Mouse (Mus musculus) 3T3-L1 (cell line): ENCODE data around the gene Ppp1r15b.
A peak's percentile ranks its signal among the peaks of the same experiment; 100 is the strongest.

Experiments
- DNase-seq: peaks from one replicate; pipeline ENCODE4 v3.0.0-alpha.2; 2015; ENCODE audit warnings: low read depth, low spot score

Gene Ppp1r15b

DNA sequence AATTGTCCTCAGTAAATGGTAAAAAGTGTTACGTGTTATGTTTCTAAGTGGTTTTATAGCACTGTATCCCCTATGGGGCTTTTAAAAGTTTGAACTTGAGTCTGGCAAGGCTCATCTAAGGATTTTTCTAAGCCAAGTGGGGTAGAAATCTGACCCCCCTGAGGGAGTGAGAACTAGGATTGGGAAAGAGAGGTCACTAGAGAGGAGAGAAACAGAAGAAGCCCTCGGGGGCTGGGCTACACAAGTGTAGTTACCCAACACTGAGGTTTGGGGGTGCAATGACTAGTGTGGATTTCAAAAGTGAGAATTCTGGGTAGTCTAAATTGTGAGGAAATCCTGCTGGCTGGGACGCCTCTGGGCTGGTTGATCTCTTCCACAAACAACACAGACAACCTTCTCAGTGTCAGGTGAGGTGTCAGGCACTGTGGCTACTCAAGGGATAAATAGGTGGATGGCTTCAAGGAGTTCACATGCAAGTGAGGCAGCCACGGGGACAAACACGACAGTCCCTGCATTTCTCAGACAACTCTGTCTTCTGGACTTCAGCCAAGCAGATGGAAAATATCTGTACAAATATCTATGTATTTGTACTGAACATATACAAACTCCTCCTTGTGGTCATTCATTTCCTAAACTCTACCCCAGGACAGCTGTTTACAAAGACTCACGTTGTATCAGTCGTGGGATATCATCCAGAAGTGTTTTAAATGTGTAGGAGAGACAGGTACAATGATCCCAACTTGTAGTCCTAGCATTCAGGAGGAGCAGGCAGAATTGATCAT lies 10.8 kb upstream of the Ppp1r15b start:
- DNase-seq, result peak; percentile 35

DNA sequence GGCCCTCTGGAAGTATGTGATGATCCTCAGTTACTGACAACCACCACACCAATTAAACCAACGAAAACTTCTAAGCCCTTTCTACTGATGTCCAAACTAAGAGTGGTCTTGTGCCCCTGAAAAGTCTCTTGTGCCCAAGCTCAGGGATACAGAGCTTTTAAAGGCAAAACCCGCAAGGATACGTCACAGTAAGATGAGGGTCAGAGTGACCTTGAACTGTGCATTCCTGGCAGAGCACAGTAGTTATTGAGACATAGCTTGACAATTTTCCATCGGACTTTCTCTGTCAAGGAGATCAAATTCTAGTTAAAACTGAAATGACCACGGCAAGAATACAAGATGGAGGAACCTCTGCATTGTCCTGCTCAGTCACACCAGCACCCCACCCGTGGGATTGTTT lies 9.7 kb upstream of the Ppp1r15b start:
- no peak for DNase-seq

- DNase-seq, result no peak
Observed at GRCm38 (mm10) chr1:133124137-133124536, 6.8 kb upstream of the Ppp1r15b start.

- DNase-seq, result peak; percentile 35
Observed at GRCm38 (mm10) chr1:133125640-133126364, 5.1 kb upstream of the Ppp1r15b start.

DNA sequence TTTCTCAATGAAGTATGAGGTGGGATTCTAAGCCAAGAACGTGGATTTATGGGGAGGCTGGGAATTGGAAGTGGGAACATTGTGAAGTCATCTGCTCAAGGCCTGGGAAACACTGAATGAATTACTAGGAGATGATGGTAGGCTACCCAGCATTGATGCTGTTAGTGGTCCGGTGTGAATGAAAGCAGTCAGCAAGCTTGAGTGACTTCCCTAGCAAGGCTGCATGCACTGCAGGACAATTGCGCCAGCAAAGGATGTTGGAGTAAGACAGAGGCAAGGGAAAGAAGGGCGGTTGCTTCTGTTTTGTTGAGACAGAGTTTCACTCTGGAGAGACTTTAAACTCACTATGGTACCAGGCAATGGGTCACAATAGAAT lies 4.6 kb upstream of the Ppp1r15b start:
- no peak for DNase-seq

DNA sequence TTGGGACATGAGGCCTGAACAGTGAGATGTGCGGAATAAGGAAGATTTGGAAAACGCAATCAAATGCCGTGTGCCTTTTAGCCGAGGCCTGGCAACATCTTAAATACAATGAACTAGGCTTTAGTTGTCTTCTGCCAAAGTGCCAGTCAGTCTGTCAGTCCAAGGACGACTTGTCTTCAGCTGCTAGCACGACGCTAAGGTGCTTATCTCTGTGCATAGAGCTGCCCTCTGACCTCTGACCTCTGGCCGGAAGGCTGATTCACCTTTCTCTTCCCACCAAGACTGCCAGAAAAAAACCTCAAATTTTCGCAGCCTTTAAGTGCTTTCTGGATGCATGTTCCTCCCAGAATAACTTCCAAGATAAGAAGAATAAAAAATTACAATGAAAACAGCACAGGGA lies 3.6 kb upstream of the Ppp1r15b start:
- DNase-seq, result no peak

DNA sequence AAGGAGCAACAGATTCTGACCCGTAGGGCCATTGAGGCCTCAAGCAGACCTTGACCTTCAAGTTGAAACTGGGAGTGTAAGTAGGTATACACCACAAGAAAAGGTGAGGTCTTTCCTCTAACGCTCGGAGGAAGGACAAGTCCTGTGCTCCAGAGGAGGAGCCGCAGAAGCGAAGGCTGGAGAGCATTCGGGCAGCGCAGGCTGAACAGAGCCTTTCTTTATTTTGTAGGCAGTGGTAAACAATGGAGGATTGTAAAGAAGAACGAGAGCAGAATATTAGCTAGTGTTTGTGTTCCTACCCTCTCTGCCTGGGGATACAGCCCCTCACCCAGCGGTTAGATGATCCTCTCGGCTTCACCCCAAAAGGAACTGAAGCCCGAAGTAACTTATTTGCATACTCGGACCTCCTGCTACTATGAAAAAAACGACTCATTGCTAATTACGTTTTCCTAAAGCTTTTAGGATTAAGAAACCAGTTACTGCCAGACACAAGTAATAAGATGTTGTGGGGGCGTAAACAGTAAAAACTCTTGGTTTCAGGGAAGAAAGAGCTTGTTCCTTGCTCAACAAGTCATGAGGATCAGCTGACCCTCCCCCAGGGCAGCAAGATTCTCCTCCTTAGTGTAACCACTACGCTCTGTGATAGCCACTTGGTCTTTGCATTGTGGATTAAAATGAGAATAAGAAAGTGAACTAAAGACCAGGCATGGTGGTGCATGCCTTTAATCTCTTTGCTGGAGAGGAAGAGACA lies 1.3 kb upstream of the Ppp1r15b start:
- DNase-seq, result peak; percentile 29

- peak; percentile 52 for DNase-seq
Observed at GRCm38 (mm10) chr1:133131561-133131905, 590 bp downstream of the Ppp1r15b start.

- DNase-seq, result peak; percentile 49
Observed at GRCm38 (mm10) chr1:133131936-133132335, 993 bp downstream of the Ppp1r15b start.

- DNase-seq, result peak; percentile 26
Observed at GRCm38 (mm10) chr1:133132388-133133326, 1.7 kb downstream of the Ppp1r15b start.

GRCm38 (mm10) chr1:133133425-133133824 lies 2.5 kb downstream of the Ppp1r15b start:
- DNase-seq, result peak; percentile 40

DNA sequence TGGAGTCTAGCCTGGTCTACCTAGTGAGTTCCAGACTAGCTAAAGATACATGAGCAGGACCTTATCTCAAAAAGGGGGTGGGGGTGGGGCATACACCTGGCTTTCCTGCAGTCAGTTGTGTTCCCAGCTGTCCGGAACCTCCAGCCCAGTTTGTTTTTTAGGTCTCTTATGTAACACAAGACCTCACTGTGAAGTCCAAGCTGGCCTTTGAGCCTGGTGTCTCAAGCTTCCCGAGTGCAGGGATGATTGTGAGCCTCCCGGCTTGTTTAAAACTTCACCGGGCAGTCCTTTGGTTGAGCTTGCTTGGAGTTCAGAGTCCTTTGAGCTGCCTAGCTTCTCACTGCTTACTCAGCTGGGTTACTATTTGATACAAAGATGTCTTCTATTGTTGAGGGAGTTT lies 3.1 kb downstream of the Ppp1r15b start:
- DNase-seq, result peak; percentile 12

- DNase-seq, result peak; percentile 25
Observed at GRCm38 (mm10) chr1:133134881-133135280, 3.9 kb downstream of the Ppp1r15b start.

GRCm38 (mm10) chr1:133135808-133136207 lies 4.9 kb downstream of the Ppp1r15b start:
- no peak for DNase-seq

DNA sequence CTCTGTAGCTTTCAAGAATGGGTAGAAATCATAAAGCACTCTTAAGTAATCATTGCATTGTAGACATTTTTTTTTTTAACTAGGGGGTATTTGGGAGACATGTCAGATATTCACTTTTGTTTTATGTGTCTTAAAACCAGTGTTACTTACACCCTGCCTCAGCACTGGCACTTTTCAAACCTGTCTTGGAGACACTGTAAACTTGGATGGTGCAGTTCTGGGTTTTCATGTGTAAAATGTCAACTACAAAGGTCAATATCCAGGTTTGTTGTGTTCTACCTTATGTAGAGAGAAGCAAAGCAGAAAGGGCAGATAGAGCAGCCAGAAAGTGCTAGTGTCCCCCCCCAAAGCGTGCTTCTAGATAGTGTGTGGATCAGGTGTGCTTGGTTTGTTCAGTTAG lies 7.5 kb downstream of the Ppp1r15b start:
- no peak for DNase-seq

DNA sequence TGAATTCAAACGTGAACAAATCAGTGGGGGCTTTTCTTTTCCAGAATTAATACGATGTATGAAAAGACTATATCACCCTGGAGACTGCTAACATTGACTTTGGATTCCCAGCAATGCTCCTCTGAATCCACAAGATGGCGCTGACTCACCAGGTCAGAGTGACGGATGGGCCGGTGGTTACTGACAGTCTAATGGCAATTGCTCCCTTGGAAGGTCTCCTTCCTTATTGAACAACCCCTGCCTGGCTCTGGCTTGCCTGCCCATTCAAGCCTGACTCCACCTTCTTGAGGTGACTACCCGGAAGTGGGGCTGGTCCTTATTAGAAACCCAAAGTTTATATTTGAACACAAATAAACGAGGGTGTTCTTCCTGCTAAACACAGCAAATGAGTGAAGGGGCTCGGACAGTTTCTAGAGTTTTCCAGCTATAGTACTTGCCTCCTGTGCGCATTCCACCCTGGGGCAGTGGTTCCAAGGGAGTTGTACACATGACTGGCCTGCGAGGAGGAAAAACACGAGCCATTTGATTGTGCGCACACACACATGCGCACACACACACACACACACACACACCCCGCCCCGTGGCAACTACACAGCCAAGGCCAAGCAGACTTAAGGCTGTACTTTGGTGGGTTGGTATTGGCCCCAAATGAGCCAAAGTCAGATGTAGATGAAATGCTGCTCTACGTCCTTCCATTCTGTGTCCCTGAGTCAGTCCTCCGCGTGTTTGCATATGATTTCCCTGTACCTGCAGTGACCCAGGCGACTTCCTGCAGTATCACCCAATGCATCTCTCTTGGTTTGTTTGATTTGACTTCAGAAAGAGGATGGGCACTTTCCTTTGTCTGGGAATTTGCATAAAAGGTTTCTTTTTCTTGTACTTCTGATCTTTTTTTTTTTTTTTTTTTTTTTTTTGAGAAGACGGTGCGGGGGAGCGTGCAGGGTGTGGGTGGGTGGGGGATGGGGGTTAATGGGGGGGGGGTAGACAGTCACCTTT lies 15.4 kb downstream of the Ppp1r15b start:
- peak; percentile 68 for DNase-seq

DNA sequence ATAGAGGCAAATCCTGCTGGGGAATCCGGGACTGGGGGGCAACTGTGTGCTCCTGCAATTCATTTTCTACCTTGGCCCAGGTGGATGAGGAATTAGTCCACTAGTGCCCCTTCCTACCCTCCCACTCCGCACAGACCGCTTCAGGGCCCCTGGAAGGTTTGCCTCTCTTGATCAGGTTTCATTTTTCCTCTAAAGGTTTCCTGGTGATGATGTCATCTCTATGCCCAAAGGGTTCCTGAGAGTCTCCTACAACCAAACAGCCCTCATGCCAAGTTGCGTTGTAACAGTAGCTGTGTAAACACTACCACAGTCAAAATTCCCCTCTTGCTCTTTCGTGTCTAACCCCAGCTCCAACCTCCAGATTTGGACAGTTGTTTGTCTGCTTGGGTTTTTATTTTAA lies 16.4 kb downstream of the Ppp1r15b start:
- DNase-seq, result peak; percentile 18

DNA sequence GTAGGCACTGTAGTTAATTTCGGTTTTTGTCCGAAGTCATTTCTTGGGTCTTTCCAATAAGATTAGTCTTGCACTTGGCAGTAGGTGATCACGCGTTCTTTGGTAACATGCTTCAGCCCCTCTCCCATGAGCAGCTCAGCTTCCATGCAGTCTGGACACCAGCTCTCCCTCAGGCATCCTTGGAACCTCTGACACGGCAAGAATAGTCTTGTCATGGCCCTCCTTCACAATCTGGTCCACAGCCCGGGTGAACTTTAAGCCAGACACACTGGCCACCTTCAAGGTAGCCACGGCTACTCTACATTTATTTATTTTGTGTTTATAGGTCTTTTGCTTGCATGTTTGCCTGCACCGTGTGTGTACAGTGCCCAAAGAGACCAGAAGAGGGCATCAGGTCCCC lies 17.2 kb downstream of the Ppp1r15b start:
- no peak for DNase-seq

GRCm38 (mm10) chr1:133150556-133150955 lies 19.6 kb downstream of the Ppp1r15b start:
- no peak for DNase-seq

DNA sequence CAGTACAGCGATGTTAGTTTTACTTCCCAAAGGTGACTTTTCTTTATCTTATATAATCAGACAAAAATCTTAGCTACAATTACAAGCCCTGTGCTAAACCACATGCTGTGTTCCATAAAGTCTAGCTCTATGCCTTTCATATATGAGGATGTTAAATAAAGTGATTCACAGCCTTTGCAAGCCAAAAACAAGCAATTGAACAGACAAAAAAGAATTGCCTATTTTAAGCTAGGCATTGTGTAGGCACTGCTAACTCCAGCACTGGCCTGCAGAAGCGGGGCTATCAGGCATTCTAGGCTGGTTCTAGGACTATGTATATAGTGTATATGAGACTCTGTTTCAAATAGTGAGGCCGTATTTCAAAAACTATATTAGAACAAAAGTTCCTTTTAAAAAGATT lies 21.3 kb downstream of the Ppp1r15b start:
- DNase-seq, result no peak
